Mouse (Mus musculus): ENCODE results near the gene Blnk.

Blnk gene

DNA sequence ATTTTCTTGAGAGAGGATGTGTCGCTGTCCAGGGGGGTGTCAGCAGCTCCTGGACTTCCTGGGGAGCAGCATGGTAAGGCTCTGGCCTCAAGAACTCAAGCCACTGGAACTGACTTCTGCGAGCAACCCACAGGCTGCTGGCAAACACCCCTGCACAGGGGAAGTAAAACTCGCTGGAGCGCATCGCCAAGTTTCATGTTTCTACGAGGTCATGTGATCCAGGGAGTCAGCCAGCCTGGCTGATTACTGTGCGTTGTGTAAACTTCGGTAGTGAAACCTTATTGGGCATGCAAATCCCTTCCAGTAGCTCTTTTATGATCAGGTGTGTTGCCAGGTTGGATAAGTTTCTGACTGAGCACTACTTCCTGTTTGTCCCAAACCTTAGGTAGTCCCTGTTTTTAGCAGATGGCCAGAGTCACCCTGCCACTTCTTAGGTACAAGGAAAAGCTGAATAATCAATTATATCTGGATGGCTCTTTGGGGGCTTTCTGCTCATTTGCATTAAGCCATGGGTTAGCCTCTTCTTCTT is at the start of gene Blnk:
Gene Blnk, minus strand, starts transcription at position 479 of the 529 bp plus-strand sequence.
- no peak for DNase-seq (ENCODE audit: low spot score)

- DNase-seq (ENCODE audit: low spot score): no peak
Measured at GRCm38 (mm10) chr19:41039110-41039509, 44.8 kb upstream of the Blnk start.

- no peak for DNase-seq (ENCODE audit: low spot score)
Measured at GRCm38 (mm10) chr19:41035809-41036551, 41.6 kb upstream of the Blnk start.

DNA sequence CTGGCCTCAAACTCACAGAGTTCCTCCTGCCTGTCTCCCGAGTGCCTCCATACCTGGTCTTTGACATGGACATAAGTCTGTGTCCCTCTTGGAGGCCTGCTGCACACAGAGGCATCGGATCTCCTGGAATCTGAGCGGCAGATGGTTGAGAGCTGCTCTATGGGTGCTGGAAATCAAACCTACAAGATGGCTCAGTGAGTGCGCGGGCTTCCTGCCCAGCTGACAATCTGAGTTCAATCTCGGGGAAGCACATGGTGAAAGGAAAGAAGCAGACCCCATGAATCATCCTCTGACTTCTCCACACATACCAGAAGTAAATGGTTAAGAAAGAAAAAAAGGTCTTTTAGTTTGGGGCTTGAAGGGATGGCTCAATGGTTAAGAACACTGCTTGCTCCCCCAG is 37.5 kb upstream of the Blnk start:
- no peak for DNase-seq (ENCODE audit: low spot score)

DNA sequence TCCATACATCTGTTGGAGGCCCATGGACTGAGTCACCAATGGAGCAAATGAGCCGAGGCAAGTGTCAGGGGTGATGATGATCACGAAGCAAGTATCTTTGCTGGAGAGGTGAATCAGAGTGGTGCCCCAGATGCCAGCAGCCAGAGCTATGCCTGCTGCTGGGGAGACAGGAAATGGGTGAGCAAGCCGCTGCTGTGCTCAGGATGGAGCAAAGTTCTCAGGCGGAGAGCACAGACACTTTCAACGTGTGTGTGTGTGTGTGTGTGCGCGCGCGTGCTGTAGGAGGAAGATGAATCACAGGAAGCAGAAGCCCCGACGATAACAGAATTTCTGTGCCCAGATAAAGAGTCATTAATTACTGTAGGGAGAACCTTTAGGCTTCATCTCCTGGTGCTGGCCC is 36.7 kb upstream of the Blnk start:
- no peak for DNase-seq (ENCODE audit: low spot score)

DNA sequence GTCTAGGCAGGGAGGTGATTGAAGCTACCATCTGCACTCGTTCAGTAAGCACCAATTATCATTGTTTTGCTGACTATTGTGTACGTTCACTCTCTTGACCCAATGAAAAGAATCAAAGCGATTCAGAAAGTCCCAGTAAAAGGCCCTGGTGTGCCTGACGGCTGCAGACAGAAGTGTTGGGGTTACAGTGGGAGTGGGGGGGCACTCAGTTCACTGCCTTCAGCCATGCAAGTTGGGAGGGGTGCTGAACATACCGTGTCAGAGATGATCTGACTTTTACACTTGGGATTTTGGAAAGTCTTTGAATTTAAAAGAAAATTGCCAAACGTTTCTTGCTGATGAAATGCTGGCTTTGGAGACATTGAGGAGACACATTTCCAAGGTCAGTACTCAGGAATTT is 35.8 kb upstream of the Blnk start:
- no peak for DNase-seq (ENCODE audit: low spot score)

GRCm38 (mm10) chr19:41029219-41029618 is 34.9 kb upstream of the Blnk start, which contains the start of gene Dntt:
TSS of gene Dntt (plus strand) at chr19:41029275.
- DNase-seq (ENCODE audit: low spot score): no peak

DNA sequence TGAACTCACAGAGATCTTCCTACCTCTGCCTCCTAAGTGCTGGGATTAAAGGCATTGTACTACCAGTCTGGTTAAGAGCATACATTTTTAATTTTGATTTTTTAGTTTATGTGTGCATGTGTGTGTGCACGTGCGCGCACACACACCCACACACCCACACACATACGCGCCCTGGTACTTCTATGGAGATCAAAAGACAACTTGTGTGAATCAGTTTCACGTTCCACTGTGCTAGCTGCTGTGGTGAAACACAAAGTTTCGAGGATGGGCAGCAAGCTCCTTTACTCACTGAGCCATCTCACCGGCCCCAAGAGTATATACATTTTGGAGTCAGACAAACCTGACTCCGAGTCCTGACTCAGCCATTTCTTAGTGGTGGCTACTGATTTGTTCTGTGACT is 33.3 kb upstream of the Blnk start:
- no peak for DNase-seq (ENCODE audit: low spot score)

- no peak for DNase-seq (ENCODE audit: low spot score)
Measured at GRCm38 (mm10) chr19:41027024-41027423, 32.7 kb upstream of the Blnk start.

- DNase-seq (ENCODE audit: low spot score): no peak
Measured at GRCm38 (mm10) chr19:41026551-41026950, 32.2 kb upstream of the Blnk start.

- DNase-seq (ENCODE audit: low spot score): no peak
Measured at GRCm38 (mm10) chr19:41022244-41022643, 27.9 kb upstream of the Blnk start.

DNA sequence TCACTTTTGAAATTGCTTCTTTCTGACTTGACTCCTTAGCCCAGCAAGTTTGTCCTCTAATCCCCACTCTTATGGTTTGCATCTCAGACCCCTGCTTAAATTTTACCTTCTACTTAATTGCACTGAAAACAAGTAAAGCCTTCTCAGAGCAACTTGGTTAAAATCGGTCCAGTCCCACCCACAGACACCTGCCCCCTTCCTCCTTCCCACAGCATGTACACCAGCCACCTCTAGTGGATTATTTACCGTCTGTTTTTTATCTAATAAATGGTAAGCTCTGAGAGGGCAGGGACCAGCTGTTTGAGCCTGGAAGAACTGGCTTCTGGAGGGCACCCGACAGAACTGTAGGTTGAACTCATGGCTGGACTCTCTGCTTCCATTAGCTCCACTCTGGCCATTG is 26.2 kb upstream of the Blnk start:
- DNase-seq (ENCODE audit: low spot score): no peak

GRCm38 (mm10) chr19:41019164-41019675 is 24.9 kb upstream of the Blnk start:
- no peak for DNase-seq (ENCODE audit: low spot score)

GRCm38 (mm10) chr19:41015951-41016716 is 21.8 kb upstream of the Blnk start:
- DNase-seq (ENCODE audit: low spot score): peak; percentile 41

DNA sequence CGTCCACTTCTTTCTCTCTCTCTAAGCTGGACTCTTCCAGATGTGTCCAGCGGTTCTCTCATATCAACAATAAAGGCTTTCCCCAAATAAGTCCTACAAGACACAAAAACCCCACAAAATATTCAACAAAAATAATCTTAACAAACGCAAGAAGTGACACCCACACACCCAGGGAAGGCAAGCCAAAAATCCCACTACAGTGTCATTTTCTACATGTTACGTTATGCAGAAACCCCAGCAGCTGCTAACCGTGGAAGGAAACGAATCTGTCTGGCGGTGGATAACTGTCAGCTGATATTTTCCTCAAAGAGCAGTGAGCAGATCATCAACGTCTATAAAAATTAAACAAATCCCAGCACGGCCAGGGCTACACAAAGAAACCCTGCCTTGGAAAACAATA is 19.7 kb upstream of the Blnk start:
- DNase-seq (ENCODE audit: low spot score): no peak

- no peak for DNase-seq (ENCODE audit: low spot score)
Measured at GRCm38 (mm10) chr19:41013591-41013990, 19.3 kb upstream of the Blnk start.

- no peak for DNase-seq (ENCODE audit: low spot score)
Measured at GRCm38 (mm10) chr19:41011676-41012075, 17.3 kb upstream of the Blnk start.

DNA sequence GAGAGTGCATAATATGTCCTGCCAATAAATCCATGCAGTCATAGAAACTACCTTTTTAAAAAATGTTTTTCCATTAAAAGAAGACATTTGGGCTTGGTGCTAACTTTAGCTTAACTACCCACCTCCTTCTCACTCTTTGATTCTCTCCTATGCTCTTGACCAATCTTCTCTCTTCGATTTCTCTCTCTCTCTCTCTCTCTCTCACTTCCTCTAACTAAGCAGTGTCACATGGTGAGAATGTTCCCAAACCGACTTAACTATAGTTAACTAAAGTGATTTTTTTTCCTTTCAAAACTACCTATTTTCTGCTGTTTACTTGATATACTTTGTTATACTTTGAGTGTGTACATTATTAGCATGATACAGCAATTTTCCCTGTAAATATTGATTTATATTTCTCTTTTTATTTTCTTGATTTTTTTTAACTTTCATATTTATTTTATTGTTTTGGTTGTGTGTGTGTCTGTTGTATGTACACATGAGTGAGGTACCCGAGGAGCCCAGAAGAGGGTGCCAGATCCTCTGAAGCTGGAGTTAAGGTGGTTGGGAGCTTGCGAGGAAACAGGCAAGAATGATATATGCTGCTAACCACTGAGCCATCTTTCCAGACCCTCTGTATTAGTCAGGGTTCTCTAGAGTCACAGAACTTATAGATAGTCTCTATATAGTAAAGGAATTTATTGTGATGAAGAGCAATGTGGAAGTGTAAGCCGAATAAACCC is 14.5 kb upstream of the Blnk start:
- DNase-seq (ENCODE audit: low spot score): no peak

DNA sequence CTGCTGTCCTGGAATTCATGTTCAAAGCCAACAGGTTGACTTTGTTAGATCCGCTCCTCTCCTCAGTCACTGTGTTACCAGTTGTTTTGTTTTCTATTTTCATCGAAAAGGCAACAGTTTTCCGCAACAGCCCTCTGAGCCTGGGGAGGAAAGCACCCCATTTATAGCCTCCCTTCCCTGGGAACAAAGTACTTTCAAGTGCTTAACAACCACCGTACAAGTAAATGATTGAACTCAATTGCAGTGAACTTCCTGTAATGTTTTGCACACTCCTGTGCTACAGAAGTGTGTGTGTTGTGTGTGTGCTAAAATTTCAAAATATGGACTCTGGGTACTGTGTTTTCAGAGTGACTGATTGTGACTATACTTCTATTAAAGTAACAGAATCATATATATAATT is 13.4 kb upstream of the Blnk start:
- DNase-seq (ENCODE audit: low spot score): no peak

- DNase-seq (ENCODE audit: low spot score): no peak
Measured at GRCm38 (mm10) chr19:41007326-41007725, 13.0 kb upstream of the Blnk start.

GRCm38 (mm10) chr19:41006621-41007020 is 12.3 kb upstream of the Blnk start:
- DNase-seq (ENCODE audit: low spot score): no peak

DNA sequence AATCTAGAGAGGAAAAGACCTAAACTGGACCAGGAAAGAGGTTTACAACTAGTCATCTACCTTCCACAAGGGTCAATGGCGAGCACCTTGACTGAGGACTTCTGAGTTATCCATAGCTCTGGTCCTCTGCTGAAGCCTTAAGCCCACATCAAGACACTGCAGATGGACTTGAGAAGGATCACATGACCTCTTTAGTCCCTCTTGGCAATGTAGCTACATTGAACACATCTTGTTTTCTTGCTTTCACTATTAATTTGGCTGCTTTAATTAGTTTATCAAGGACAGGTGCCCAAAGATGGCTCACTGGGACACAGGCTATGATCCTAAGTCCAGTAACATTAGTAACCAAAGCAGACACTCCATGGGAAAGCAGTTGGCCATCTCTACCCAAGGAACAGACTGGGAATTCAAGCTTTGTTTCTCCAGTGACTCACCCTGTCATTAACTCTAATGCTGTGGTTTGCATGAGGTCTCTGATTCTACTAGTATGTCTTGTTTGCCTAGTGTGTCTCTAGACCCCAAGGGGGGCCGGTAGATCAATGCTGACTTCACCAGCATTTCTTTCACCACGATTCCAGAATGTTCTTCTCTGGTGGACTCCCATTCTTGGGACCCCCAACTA is 9.5 kb upstream of the Blnk start:
- no peak for DNase-seq (ENCODE audit: low spot score)

Measured in testis, postnatal 10 days (tissue).